Mouse (Mus musculus): ENCODE results near the gene Kank2.

GRCm38 (mm10) chr9:21818125-21818524 is 19.6 kb upstream of the Kank2 start:
- TF ChIP-seq CTCF (IDR thresholded peaks at IDR 0.05) (no peak), EP300 (IDR thresholded peaks at IDR 0.05) (no peak)
